Mouse (Mus musculus) forebrain, embryonic 12.5 days (tissue): Measurements from ENCODE around the gene Proca1. TPM values are rescaled to one million over a fixed set of nuclear protein-coding genes. Genes with fewer than 3 reads are reported as not detected.
A peak's percentile ranks its signal among the peaks of the same experiment; 100 is the strongest.
"Not testable (repeated sequence)": the region's sequence is repeated elsewhere in the genome, so short reads cannot be mapped to it uniquely, and the experiment has no call there.

ENCODE experiments used
- ATAC-seq: fragments of 200-750 bp; cut with Nextera tagmentation; 2 replicates; pipeline ENCODE4 v1.8.0; 2017; ENCODE audit warnings: moderate TSS enrichment; ENCODE audit not compliant: low FRiP score
- H3K27ac ChIP-seq: fragments of 300-500 bp; sonication (generic); 2 replicates; pipeline ENCODE4 v1.5.1; 2016; ENCODE audit warnings: mild to moderate bottlenecking
- H3K27me3 ChIP-seq: fragments of 300-500 bp; sonication (generic); 2 replicates; pipeline ENCODE4 v1.6.1; 2016; ENCODE audit warnings: mild to moderate bottlenecking
- H3K36me3 ChIP-seq: fragments of 300-500 bp; sonication (generic); replicated peaks from 2 replicates; pipeline ENCODE4 v1.6.1; 2016; ENCODE audit warnings: mild to moderate bottlenecking
- H3K4me1 ChIP-seq: fragments of 300-500 bp; sonication (generic); 2 replicates; pipeline ENCODE4 v1.6.1; 2016
- H3K4me2 ChIP-seq: fragments of 300-500 bp; sonication (generic); 2 replicates; pipeline ENCODE4 v1.6.1; 2016; ENCODE audit warnings: mild to moderate bottlenecking, moderate library complexity
- H3K4me3 ChIP-seq: fragments of 300-500 bp; sonication (generic); replicated peaks from 2 replicates; pipeline ENCODE4 v1.5.1; 2016; ENCODE audit warnings: mild to moderate bottlenecking
- H3K9ac ChIP-seq: fragments of 300-500 bp; sonication (generic); 2 replicates; pipeline ENCODE4 v1.6.1; 2016; ENCODE audit warnings: mild to moderate bottlenecking
- H3K9me3 ChIP-seq: fragments of 300-500 bp; sonication (generic); 2 replicates; pipeline ENCODE4 v1.6.1; 2016
- WGBS: fragments of 180-500 bp; shearing (Covaris S2); methylation state at CpG from one replicate; pipeline ENCODE4 v1.1.7; 2016; 5-methylcytosine and 5-hydroxymethylcytosine counted together
- polyA plus RNA-seq: library from polyadenylated mRNA; unstranded; fragments of >200 nt; fragmentation: Nextera tagmentation; extraction: Ambion mirVana; gene quantifications from 2 replicates; pipeline ENCODE4 v1.2.1, GENCODE M21; 2016

Gene Proca1
- polyA plus RNA-seq, 1 experiment from 2014 or later: 1.5 TPM

DNA sequence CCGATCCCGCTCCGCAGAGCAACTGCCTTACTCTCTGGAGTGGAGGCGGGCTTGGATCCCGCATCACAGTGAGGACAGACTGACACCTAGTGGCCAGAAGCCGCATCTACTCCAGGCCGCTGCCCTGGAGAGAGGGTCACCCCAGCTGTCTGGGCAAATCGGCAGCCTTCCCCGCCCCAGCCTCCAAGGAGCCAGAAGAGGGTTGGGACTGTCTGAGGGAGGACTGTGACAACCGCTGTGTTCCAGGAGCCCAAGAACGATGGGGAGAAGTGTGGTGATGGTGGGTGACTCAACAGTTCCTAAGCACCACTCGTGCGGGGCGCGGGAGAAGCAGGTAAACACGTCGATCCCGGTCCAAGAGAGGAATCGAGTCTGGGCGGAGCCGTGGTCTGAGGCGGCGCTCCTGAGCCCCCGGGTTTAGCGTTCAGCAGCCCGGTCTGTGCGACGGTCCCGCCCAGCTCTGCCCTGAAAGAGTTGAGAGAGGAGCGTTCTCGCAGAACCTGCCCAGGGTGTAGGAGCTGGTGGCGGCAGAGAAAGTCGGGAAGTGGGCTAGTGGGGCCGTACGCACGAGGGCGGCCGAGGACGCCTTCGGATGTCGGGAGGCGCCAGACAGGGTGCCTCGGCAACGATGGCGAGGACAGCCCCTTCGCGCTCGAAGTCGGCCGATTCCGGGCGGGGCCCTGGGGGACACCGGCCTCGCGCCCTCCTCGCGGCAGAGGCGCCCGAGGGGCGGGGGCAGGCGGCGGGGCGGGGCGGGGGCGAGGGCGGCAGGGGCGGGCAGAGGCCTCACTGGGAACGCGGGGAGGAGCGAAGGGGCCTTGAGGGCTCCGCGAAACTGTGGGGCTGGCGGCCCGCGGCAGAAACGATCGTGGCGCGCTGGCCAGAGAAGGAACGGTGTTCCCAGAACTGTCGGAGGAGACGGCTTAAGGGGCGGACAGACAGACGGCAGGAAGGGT, 15.0 kb upstream of the Proca1 start:
- Histone ChIP-seq H3K4me3 (peak overlapping the region; percentile 64), H3K27ac (peak overlapping the region; percentile 91), H3K27me3 (no peaks in the 10 kb centered on the region), H3K4me1 (peaks cover 62% of the 10 kb centered on the region), H3K9ac (peak overlapping the region; percentile 73), H3K4me2 (peak overlapping the region; percentile 80), H3K36me3 (peaks cover 30% of the 10 kb centered on the region), H3K9me3 (no peaks in the 10 kb centered on the region)
- WGBS: under 1% methylated on average over 69 of the region's 84 CpGs
- peak; percentile 87 for ATAC-seq

DNA sequence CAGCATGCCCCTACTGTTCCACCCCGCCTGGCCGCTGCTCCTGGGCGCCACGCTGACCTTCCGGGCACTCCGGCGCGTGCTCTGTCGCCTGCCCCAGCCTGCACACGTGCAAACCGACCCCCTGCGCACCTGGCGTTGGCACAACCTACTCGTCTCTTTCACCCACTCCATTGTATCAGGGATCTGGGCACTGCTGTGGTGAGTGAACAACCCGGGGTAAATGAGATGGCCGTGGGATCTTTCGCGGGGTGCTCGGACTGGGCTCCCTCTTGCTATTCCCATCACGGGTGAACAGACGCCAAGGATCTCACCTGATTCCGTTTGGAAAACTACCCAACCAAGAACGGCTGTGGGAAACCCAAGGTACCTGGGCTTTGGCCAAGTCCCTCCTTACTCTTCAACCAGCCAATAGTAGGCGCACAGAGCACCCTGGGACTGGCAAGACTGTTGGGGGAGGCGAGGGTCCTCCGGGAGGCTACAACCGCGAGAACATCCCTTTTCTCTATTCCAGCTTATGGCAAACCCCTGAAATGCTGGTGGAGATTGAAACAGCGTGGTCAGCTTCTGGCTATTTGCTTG, 14.2 kb upstream of the Proca1 start:
- H3K9ac ChIP-seq: peak overlapping the region; percentile 73
- H3K27me3 ChIP-seq: no peaks in the 10 kb centered on the region
- no peaks in the 10 kb centered on the region for H3K9me3 ChIP-seq
- H3K4me2 ChIP-seq: peak overlapping the region; percentile 80
- H3K4me3 ChIP-seq: peak overlapping the region; percentile 64
- ATAC-seq: peak; percentile 2; the same call in 1 of the 2 replicates
- peaks cover 64% of the 10 kb centered on the region for H3K4me1 ChIP-seq
- H3K27ac ChIP-seq: peak overlapping the region; percentile 91
- under 1% methylated on average over 29 of the region's 29 CpGs for WGBS
- H3K36me3 ChIP-seq: peaks cover 30% of the 10 kb centered on the region

DNA sequence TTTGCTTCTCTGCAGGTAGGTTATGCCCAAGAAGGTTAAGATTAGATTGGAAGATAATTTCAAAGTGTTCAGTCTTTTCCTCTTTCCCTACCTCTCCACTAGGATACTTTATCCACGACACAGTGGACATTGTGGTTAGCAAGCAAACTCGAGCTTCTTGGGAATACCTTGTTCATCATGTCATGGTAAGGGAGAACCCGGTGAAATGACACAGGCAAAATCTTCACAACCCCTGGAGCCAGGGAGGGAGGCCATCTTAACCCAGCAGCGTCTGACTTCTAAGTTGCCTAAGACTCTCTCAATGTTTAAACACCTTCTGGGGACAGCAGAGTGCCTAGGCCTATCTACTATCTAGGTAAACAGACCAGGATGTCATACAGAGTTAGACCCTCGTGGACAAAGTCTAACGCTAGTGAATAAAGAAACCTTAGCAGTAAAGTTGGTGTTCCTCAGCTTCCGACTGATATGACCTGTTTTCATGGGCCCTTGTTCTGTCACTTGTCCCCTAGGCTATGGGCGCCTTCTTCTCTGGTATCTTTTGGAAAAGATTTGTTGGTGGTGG, 13.7 kb upstream of the Proca1 start:
- peak overlapping the region; percentile 73; the same call in 1 of the 2 replicates for H3K9ac ChIP-seq
- H3K27me3 ChIP-seq: no peaks in the 10 kb centered on the region
- H3K4me2 ChIP-seq: peak overlapping the region; percentile 80
- H3K9me3 ChIP-seq: no peaks in the 10 kb centered on the region
- H3K36me3 ChIP-seq: peaks cover 30% of the 10 kb centered on the region
- ATAC-seq: no peak
- WGBS: 39% methylated on average over 8 of the region's 8 CpGs
- peak overlapping the region; percentile 91 for H3K27ac ChIP-seq
- H3K4me1 ChIP-seq: peaks cover 68% of the 10 kb centered on the region
- H3K4me3 ChIP-seq: peak overlapping the region; percentile 64

DNA sequence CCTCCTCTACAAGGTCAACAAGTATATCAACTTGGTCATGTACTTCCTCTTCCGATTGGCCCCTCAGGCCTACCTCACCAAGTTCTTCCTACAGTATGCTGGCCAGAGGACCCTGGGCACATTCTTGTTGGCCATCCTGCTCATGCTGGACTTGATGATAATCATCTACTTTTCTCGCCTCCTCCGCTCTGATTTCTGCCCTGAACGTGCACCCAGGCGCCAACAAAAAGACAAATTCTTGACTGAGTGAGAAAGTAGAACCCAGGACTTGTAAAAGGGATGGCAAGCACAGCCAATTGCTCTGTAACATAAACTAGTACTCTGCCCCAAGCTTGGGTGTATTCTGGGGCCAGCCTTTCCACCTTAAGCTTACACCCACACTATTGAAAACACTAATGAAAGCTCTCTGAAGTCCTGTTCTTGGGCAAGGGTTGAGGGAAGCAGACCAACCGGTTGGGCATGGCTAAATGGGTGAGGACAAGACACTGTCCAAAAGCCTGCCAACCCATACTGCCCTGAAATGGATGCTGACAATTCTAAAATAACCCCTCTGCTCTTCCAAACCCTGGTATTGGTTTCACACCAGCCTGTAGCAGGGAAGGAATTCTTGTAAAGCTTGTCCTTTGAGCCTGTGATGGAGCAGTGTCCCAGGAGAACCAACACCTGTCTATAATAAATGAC, 13.0 kb upstream of the Proca1 start:
- peaks cover 30% of the 10 kb centered on the region for H3K36me3 ChIP-seq
- peak overlapping the region; percentile 80; the same call in 1 of the 2 replicates for H3K4me2 ChIP-seq
- H3K27ac ChIP-seq: no peak overlapping the region
- H3K4me3 ChIP-seq: no peak overlapping the region
- 83% methylated on average over 6 of the region's 6 CpGs for WGBS
- H3K9ac ChIP-seq: no peak overlapping the region
- H3K9me3 ChIP-seq: no peaks in the 10 kb centered on the region
- peaks cover 68% of the 10 kb centered on the region for H3K4me1 ChIP-seq
- ATAC-seq: no peak
- no peaks in the 10 kb centered on the region for H3K27me3 ChIP-seq

DNA sequence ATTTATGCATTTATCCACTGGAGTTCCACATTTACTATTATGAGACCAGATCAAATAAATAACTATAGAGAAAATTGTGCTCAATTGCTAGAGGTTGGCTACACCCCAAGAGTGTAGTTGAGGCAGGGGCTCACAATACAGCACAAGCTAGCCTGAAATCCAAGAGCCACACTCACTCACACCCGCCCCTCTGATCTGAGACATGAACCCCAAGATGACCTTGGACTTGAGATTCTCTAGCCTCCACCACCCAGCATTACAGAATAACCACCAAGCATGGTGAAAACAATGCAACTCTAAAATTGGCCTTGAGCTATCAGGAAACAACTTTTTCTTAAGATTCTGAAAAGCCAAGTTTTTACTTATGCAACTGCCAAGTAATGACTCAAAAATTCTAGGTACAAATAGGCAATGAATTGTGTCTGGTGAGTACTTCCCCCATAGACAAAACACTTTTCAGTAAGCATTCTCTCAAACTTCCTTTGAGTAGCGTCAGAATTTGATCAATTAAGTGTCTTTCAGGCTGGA, 11.3 kb upstream of the Proca1 start:
- Histone ChIP-seq H3K4me2 (peak overlapping the region; percentile 75), H3K9me3 (no peaks in the 10 kb centered on the region), H3K4me1 (peaks cover 61% of the 10 kb centered on the region), H3K4me3 (peak overlapping the region; percentile 75), H3K27me3 (no peaks in the 10 kb centered on the region), H3K9ac (peak overlapping the region; percentile 83), H3K36me3 (peaks cover 30% of the 10 kb centered on the region), H3K27ac (no peak overlapping the region)
- no peak for ATAC-seq
- 53% methylated on average over 2 of the region's 2 CpGs for WGBS

DNA sequence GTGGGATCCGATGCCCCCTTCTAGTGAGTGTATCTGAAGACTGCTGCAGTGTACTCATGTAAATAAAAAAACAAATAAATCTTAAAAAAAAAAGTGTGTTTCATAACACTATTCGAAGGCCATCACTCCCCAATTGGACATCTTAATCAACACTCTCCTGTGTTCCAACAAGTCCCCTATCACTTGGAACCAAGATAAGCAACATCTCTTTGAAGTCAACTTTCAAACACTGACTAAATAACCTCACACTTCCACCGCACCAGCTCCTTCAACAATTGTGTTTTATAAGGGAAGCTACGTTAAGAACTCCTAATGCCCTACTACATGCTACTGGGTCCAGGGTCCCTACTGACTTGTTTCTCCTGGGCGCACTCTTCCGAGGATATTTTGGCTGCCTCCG, 10.7 kb upstream of the Proca1 start:
- WGBS: 13% methylated on average over 7 of the region's 7 CpGs
- H3K4me2 ChIP-seq: peak overlapping the region; percentile 75
- ATAC-seq: no peak
- H3K4me1 ChIP-seq: peaks cover 55% of the 10 kb centered on the region
- H3K27ac ChIP-seq: peak overlapping the region; percentile 95; the same call in 1 of the 2 replicates
- H3K9me3 ChIP-seq: no peaks in the 10 kb centered on the region
- H3K36me3 ChIP-seq: peaks cover 30% of the 10 kb centered on the region
- H3K4me3 ChIP-seq: peak overlapping the region; percentile 75
- peak overlapping the region; percentile 83 for H3K9ac ChIP-seq
- H3K27me3 ChIP-seq: no peaks in the 10 kb centered on the region

DNA sequence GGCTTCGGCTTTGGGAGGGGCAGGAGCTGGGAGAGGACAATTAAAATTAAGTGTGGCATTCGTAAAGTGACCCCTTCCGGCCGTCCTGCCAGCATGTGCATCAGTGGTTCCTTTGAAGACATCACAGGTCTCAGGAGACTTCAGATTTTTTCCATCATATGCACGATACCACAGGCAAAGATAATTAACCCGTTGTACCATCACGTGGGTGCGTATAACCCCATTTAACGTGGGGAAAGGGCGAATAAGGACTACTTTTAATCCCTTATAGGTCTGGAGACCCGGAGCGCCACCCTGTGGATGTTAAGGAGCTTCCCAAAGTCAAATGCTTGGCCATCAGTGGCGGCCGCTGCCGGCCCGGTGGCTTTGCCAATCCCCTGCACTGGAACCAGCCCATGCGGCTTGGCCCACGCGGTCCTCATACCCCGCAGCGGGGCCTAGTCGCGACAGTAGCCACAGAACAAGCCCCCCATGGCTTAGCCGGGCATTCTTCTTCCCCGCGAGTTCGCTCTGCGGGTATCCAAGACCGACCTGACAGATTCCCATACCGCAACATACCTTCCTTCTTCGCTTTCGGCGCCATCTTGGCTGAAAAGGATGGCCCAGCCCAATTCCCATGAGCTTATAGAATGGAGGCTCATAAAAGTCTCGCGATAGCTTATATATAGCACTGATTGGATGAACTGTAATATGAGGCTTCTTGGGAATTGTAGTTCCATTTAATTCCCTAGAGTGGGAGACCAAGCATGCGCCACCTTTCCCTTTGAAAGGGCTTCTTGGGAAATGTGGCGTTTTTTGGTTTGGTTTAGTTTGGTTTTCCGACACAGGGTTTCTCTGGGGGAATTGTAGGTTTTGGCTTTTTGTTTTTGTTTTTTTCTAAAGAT, 10.0 kb upstream of the Proca1 start, which contains the start of gene Rpl23a:
Gene Rpl23a, minus strand, starts transcription at position 624 of the 884 bp plus-strand sequence.
- peaks cover 54% of the 10 kb centered on the region for H3K4me1 ChIP-seq
- no peaks in the 10 kb centered on the region for H3K9me3 ChIP-seq
- H3K36me3 ChIP-seq: peaks cover 30% of the 10 kb centered on the region
- under 1% methylated on average over 38 of the region's 38 CpGs for WGBS
- H3K9ac ChIP-seq: peak within 1 kb of the TSS; percentile 83
- no peaks in the 10 kb centered on the region for H3K27me3 ChIP-seq
- peak within 1 kb of the TSS; percentile 75 for H3K4me3 ChIP-seq
- peak within 1 kb of the TSS; percentile 95 for H3K27ac ChIP-seq
- peak; percentile 91 for ATAC-seq
- H3K4me2 ChIP-seq: peak within 1 kb of the TSS; percentile 75

DNA sequence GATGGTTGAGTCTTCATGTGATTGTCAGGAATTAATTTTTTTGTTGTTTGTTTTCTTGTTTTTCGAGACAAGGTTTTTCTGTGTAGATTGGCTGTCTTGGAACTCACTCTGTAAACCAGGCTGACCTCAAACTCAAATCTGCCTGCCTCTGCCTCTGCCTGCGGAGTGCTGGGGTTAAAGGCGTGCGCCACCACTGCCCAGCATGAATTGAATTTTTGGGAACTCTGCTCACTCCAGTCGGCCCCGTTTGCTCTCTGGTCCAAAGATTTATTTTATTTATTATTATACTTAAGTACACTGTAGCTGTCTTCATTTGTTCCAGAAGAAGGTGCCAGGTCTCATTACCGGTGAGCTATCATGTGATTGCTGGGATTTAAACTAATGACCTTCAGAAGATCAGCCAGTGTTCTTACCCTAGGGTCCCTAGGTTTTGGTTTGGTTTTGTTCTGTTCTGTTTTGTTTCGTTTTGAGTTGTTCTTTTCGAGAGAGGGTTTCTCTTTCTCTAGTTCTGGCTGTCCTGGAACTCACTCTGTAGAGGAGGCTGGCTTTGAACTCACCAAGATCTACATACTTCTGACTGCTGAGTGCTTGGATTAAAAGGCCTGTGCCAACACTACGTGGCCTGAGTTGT, 9.2 kb upstream of the Proca1 start:
- no peaks in the 10 kb centered on the region for H3K27me3 ChIP-seq
- peak overlapping the region; percentile 48 for H3K4me2 ChIP-seq
- peaks cover 30% of the 10 kb centered on the region for H3K36me3 ChIP-seq
- ATAC-seq: peak; percentile 34
- 51% methylated on average over 10 of the region's 10 CpGs for WGBS
- no peaks in the 10 kb centered on the region for H3K9me3 ChIP-seq
- peak overlapping the region; percentile 29 for H3K9ac ChIP-seq
- no peak overlapping the region; the same call in 1 of the 2 replicates for H3K27ac ChIP-seq
- H3K4me3 ChIP-seq: peak overlapping the region; percentile 75
- peaks cover 47% of the 10 kb centered on the region for H3K4me1 ChIP-seq

DNA sequence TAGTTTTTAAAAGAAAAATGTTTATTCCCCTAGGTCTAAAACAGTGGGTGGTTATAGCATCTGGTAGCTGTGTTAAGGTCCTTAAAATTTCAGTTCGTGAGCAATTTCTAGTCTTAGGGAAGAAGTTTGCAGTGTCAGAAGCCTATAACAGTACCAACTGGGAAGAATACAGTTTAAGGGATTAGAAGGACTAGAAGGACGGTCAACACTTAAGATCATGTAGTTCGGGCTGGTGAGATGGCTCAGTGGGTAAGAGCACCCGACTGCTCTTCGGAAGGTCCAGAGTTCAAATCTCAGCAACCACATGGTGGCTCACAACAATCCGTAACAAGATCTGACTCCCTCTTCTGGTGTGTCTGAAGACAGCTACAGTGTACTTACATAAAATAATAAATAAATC, 8.5 kb upstream of the Proca1 start:
- ATAC-seq, H3K27me3 ChIP-seq, H3K9ac ChIP-seq, H3K9me3 ChIP-seq, H3K4me2 ChIP-seq, H3K27ac ChIP-seq, H3K4me3 ChIP-seq: not testable (repeated sequence)
- Histone ChIP-seq H3K4me1 (peaks cover 44% of the 10 kb centered on the region), H3K36me3 (peaks cover 26% of the 10 kb centered on the region)
- WGBS: 93% methylated on average over 6 of the region's 6 CpGs

DNA sequence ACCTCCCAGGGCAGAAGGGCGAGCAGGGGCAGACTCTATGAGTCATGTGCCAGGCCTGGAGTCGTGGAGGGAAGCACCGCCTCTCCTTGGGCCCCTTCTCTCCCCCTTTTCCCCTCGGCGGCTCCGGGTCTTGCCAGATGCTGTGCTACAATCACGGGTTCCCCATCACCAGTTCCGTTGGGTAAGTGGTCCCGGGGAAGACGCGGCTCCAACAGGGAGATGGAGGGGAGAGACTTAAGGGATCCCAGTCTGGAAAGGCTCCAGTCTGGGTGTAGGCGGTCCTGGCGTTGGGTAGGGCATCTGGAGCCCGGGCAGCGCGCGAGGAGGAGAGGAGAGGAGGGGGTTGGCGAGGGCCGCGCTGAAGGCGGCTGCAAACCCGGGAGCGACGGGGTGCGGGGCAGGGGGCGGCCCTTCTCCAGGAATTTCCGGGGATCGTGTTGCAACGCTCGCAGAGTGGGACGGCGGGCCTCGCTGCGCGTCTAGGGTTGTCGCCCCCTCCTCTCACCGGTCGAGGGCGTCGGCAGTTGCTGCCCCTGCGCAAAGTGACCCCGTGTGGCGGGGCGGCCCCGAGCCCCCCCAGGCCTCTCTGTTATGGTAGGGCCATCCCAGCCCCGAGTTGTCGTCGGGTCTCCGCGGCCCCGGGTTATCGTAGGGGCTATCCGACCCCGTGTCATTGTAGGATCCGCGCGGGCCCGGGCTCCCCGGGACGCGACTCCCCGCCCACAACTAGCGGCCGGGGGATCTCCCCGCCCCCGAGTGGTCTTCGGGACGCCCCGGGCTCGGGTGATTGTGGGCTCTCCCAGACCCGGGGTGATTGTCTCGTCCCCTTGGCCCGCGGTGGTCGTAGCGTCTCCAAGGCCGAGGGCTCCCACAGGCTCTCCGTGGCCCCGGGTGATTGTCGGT, 4.6 kb upstream of the Proca1 start, which contains the start of gene Rab34:
Gene Rab34, plus strand, starts transcription at position 100 of the 903 bp plus-strand sequence.
- H3K9ac ChIP-seq: peak within 1 kb of the TSS; percentile 90
- peak within 1 kb of the TSS; percentile 63 for H3K4me2 ChIP-seq
- peak within 1 kb of the TSS; percentile 73 for H3K4me3 ChIP-seq
- H3K36me3 ChIP-seq: peaks cover 30% of the 10 kb centered on the region
- H3K4me1 ChIP-seq: peaks cover 23% of the 10 kb centered on the region
- H3K27ac ChIP-seq: peak within 1 kb of the TSS; percentile 96
- ATAC-seq: peak; percentile 77
- H3K27me3 ChIP-seq: no peaks in the 10 kb centered on the region
- WGBS: 1% methylated on average over 77 of the region's 80 CpGs
- H3K9me3 ChIP-seq: no peaks in the 10 kb centered on the region
